Mouse (Mus musculus) liver, embryonic 14.5 days (tissue): Measurements from ENCODE around the gene Prkg1.

Experiments used
- CTCF ChIP-seq: IDR thresholded peaks from 2 replicates; pipeline ENCODE4 v1.5.1; 2016; ENCODE audit warnings: antibody characterized with exemption, low read depth, control low read depth
- EP300 ChIP-seq: IDR thresholded peaks from 2 replicates; pipeline ENCODE4 v1.6.1; 2016; ENCODE audit warnings: antibody characterized with exemption, low read depth

- TF ChIP-seq CTCF, result no peak
- no peak for TF ChIP-seq EP300
Observed at GRCm38 (mm10) chr19:31362051-31362450, 402.8 kb downstream of the Prkg1 start.
